Mouse (Mus musculus) lung, adult 2 months (tissue): Measurements from ENCODE around the gene Mgst3. TPM values are rescaled to one million over a fixed set of nuclear protein-coding genes. Genes with fewer than 3 reads are reported as not detected.

Experiments
- DNase-seq: peaks from one replicate; pipeline ENCODE4 v3.0.0; 2022
- H3K4me1 ChIP-seq: fragments of 200-500 bp; 2 replicates; pipeline ENCODE4 v1.6.1; 2011; ENCODE audit warnings: low read length; ENCODE audit not compliant: control insufficient read depth, insufficient read depth
- H3K4me3 ChIP-seq: fragments of 200-500 bp; replicated peaks from 2 replicates; pipeline ENCODE3; 2011; ENCODE audit warnings: low read depth, mild to moderate bottlenecking, control low read depth, low read length; ENCODE audit errors: extremely low read depth
- CTCF ChIP-seq: fragments of 200-500 bp; IDR thresholded peaks from 2 replicates; pipeline ENCODE4 v1.5.1; 2011; ENCODE audit warnings: mild to moderate bottlenecking, low read length, control low read depth; ENCODE audit not compliant: insufficient read depth
- POLR2A ChIP-seq: fragments of 200-500 bp; IDR thresholded peaks from 2 replicates; pipeline ENCODE4 v1.6.1; 2011; ENCODE audit warnings: low read depth, mild to moderate bottlenecking, control low read depth, low read length, borderline replicate concordance; ENCODE audit errors: extremely low read depth
- WGBS: fragments of 180-500 bp; shearing (Covaris S2); methylation state at CpG from one replicate; pipeline ENCODE4 v1.1.7; 2018; 5-methylcytosine and 5-hydroxymethylcytosine counted together
- polyA plus RNA-seq: library from polyadenylated mRNA; depleted of rRNA; stranded (reverse); fragments of >200 nt; gene quantifications from 2 replicates; pipeline ENCODE4 v1.2.3, GENCODE M21; 2012; rRNA removed

The Mgst3 gene
- 132 and 150 TPM in 2 replicates for polyA plus RNA-seq

- under 1% methylated on average over 45 of the region's 45 CpGs for WGBS
- Histone ChIP-seq H3K4me1 (peaks cover 3% of the 10 kb centered on the region; the same call in 1 of the 2 replicates), H3K4me3 (peak within 1 kb of the TSS; percentile 100)
- TF ChIP-seq CTCF (peak; percentile 60), POLR2A (peak; percentile 90; the same call in 1 of the 2 replicates)
- DNase-seq = peak; percentile 95
Observed at GRCm38 (mm10) chr1:167393683-167394492, at the start of gene Mgst3. Gene Mgst3, minus strand, starts transcription at chr1:167393841.

- whole genome bisulfite sequencing = 62% methylated on average over 9 of the region's 9 CpGs
- TF ChIP-seq POLR2A = no peak
- no peaks in the 10 kb centered on the region for H3K4me1 ChIP-seq
- no peak for DNase-seq
- no peak overlapping the region for H3K4me3 ChIP-seq
Observed at GRCm38 (mm10) chr1:167438231-167438885, 44.7 kb upstream of the Mgst3 start.

- TF ChIP-seq POLR2A (no peak), CTCF (no peak)
- no peaks in the 10 kb centered on the region for H3K4me1 ChIP-seq
- DNase-seq = no peak
- 68% methylated on average over 7 of the region's 7 CpGs for WGBS
- no peak overlapping the region for H3K4me3 ChIP-seq
Observed at GRCm38 (mm10) chr1:167437091-167437490, 43.5 kb upstream of the Mgst3 start.

- 74% methylated on average over 7 of the region's 7 CpGs for WGBS
- DNase-seq = no peak
- no peak for TF ChIP-seq CTCF
- no peak for TF ChIP-seq POLR2A
- no peaks in the 10 kb centered on the region for H3K4me1 ChIP-seq
- H3K4me3 ChIP-seq = no peak overlapping the region
Observed at GRCm38 (mm10) chr1:167436186-167436975, 42.7 kb upstream of the Mgst3 start.

GRCm38 (mm10) chr1:167434931-167435330 lies 41.3 kb upstream of the Mgst3 start:
- WGBS = 80% methylated on average over 4 of the region's 4 CpGs
- no peaks in the 10 kb centered on the region for H3K4me1 ChIP-seq
- no peak for TF ChIP-seq CTCF
- TF ChIP-seq POLR2A = no peak
- no peak overlapping the region for H3K4me3 ChIP-seq
- no peak for DNase-seq

- no peak for DNase-seq
- Histone ChIP-seq H3K4me1 (no peaks in the 10 kb centered on the region), H3K4me3 (no peak overlapping the region)
- WGBS = 50% methylated on average over 9 of the region's 9 CpGs
- no peak for TF ChIP-seq POLR2A
- no peak for TF ChIP-seq CTCF
Observed at GRCm38 (mm10) chr1:167430976-167431676, 37.5 kb upstream of the Mgst3 start.

GRCm38 (mm10) chr1:167426681-167427080 lies 33.0 kb upstream of the Mgst3 start:
- TF ChIP-seq CTCF = no peak
- TF ChIP-seq POLR2A = no peak
- no peak for DNase-seq
- WGBS = 81% methylated on average over 7 of the region's 7 CpGs
- no peaks in the 10 kb centered on the region for H3K4me1 ChIP-seq
- H3K4me3 ChIP-seq = no peak overlapping the region

- no peak for DNase-seq
- H3K4me1 ChIP-seq = no peaks in the 10 kb centered on the region
- 77% methylated on average over 5 of the region's 5 CpGs for WGBS
- TF ChIP-seq POLR2A = no peak
- TF ChIP-seq CTCF = no peak
- no peak overlapping the region for H3K4me3 ChIP-seq
Observed at GRCm38 (mm10) chr1:167425572-167425971, 31.9 kb upstream of the Mgst3 start.
